Mouse (Mus musculus): ENCODE data around the gene Zc3hav1l. TPM values are rescaled to one million over a fixed set of nuclear protein-coding genes. Genes with fewer than 3 reads are reported as not detected.
A peak's percentile ranks its signal among the peaks of the same experiment; 100 is the strongest.

Zc3hav1l gene
- polyA plus RNA-seq, 1 experiment from 2014 or later = 10.2 TPM

GRCm38 (mm10) chr6:38337951-38338350, 38.9 kb upstream of the Zc3hav1l start:
- no peaks in the 10 kb centered on the region for H3K9me3 ChIP-seq (ENCODE audit: control insufficient read depth, low read length)
- ATAC-seq (ENCODE audit: low FRiP score, low TSS enrichment) (no peak), DNase-seq (no peak)
- H3K4me1 ChIP-seq (ENCODE audit: control insufficient read depth, insufficient read depth, low read length) = no peaks in the 10 kb centered on the region
- no peaks in the 10 kb centered on the region for H3K27me3 ChIP-seq (ENCODE audit: control insufficient read depth, insufficient read depth, low read length)
- H3K9ac ChIP-seq (replicated peaks; ENCODE audit: low read length) = no peak overlapping the region
- no peaks in the 10 kb centered on the region for H3K36me3 ChIP-seq (ENCODE audit: control insufficient read depth, insufficient read depth, low read length)
- 88% methylated on average over 6 of the region's 6 CpGs for whole genome bisulfite sequencing
- no peak overlapping the region for H3K4me2 ChIP-seq (ENCODE audit: low read length)
- no peak overlapping the region for H3K4me3 ChIP-seq (replicated peaks; ENCODE audit: low read depth, low read length)
- H3K27ac ChIP-seq (replicated peaks; ENCODE audit: low read depth, low read length) = no peak overlapping the region

GRCm38 (mm10) chr6:38337166-38337705, 38.2 kb upstream of the Zc3hav1l start:
- H3K27me3 ChIP-seq (ENCODE audit: control insufficient read depth, insufficient read depth, low read length) = no peaks in the 10 kb centered on the region
- no peaks in the 10 kb centered on the region for H3K4me1 ChIP-seq (ENCODE audit: control insufficient read depth, insufficient read depth, low read length)
- no peaks in the 10 kb centered on the region for H3K9me3 ChIP-seq (ENCODE audit: control insufficient read depth, low read length)
- H3K4me3 ChIP-seq (replicated peaks; ENCODE audit: low read depth, low read length) = no peak overlapping the region
- H3K4me2 ChIP-seq (ENCODE audit: low read length) = no peak overlapping the region
- DNase-seq (no peak), ATAC-seq (ENCODE audit: low FRiP score, low TSS enrichment) (no peak)
- WGBS = 90% methylated on average over 4 of the region's 4 CpGs
- no peaks in the 10 kb centered on the region for H3K36me3 ChIP-seq (ENCODE audit: control insufficient read depth, insufficient read depth, low read length)
- H3K27ac ChIP-seq (replicated peaks; ENCODE audit: low read depth, low read length) = no peak overlapping the region
- no peak overlapping the region for H3K9ac ChIP-seq (replicated peaks; ENCODE audit: low read length)

DNA sequence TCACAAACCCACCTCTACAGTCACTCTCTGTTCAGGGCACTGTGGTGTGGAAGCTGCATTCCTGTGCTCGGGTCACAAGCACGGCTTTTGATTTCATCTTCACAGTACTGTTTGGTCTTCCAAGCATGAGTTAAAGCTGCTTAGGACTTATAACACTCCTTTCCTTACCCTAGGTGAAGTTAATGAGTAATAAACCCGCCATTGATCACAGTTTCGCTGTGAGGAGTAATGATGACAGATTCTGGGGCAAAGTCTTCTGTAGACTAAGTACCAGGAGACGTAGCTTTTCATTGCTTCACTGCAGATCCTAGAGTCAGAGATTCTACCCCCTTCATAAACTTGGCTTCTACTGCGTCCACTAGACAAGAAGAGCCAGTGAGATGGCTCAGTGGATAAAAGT, 36.2 kb upstream of the Zc3hav1l start:
- H3K27me3 ChIP-seq (ENCODE audit: control insufficient read depth, insufficient read depth, low read length) = no peaks in the 10 kb centered on the region

DNA sequence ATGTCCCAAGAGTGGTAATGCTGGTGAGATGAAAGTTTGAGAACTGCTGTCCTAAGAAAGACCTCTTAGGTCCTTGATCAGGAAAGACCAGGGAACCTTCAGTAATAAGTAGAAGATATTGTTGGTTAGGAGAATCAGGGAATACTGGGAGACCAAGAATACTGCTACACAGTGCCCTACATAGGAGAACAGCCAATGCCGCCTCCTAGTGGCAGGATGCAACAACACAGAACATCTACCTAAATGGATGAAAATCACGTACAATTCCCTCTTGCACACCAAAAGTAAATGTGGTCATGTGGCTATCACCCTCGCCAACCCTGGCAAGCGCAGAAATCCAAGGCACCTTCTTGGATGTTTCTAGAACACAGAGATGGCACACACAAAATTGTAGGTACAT, 27.5 kb upstream of the Zc3hav1l start:
- H3K4me2 ChIP-seq (ENCODE audit: low read length) = no peak overlapping the region
- WGBS = 16% methylated on average over 4 of the region's 4 CpGs
- no peak overlapping the region for H3K9ac ChIP-seq (replicated peaks; ENCODE audit: low read length)
- H3K4me3 ChIP-seq (replicated peaks; ENCODE audit: low read depth, low read length) = no peak overlapping the region
- H3K27me3 ChIP-seq (ENCODE audit: control insufficient read depth, insufficient read depth, low read length) = no peaks in the 10 kb centered on the region
- DNase-seq (peak; percentile 84), ATAC-seq (ENCODE audit: low FRiP score, low TSS enrichment) (peak; percentile 43; the same call in 1 of the 2 replicates)
- H3K36me3 ChIP-seq (ENCODE audit: control insufficient read depth, insufficient read depth, low read length) = no peaks in the 10 kb centered on the region
- H3K9me3 ChIP-seq (ENCODE audit: control insufficient read depth, low read length) = no peaks in the 10 kb centered on the region
- no peaks in the 10 kb centered on the region for H3K4me1 ChIP-seq (ENCODE audit: control insufficient read depth, insufficient read depth, low read length)
- no peak overlapping the region for H3K27ac ChIP-seq (replicated peaks; ENCODE audit: low read depth, low read length)

More for the DNA sequence above, 36.2 kb upstream of the Zc3hav1l start:
- Histone ChIP-seq H3K4me2 (ENCODE audit: low read length) (no peak overlapping the region), H3K4me1 (ENCODE audit: control insufficient read depth, insufficient read depth, low read length) (no peaks in the 10 kb centered on the region), H3K9me3 (ENCODE audit: control insufficient read depth, low read length) (no peaks in the 10 kb centered on the region), H3K9ac (replicated peaks; ENCODE audit: low read length) (no peak overlapping the region), H3K36me3 (ENCODE audit: control insufficient read depth, insufficient read depth, low read length) (no peaks in the 10 kb centered on the region), H3K27ac (replicated peaks; ENCODE audit: low read depth, low read length) (no peak overlapping the region), H3K4me3 (replicated peaks; ENCODE audit: low read depth, low read length) (no peak overlapping the region)
- no peak for DNase-seq
- WGBS = 87% methylated on average over 6 of the region's 6 CpGs
- ATAC-seq (ENCODE audit: low FRiP score, low TSS enrichment) = no peak

GRCm38 (mm10) chr6:38320621-38321020, 21.6 kb upstream of the Zc3hav1l start:
- Histone ChIP-seq H3K36me3 (ENCODE audit: control insufficient read depth, insufficient read depth, low read length) (no peaks in the 10 kb centered on the region), H3K4me2 (ENCODE audit: low read length) (no peak overlapping the region), H3K4me3 (replicated peaks; ENCODE audit: low read depth, low read length) (no peak overlapping the region), H3K27me3 (ENCODE audit: control insufficient read depth, insufficient read depth, low read length) (no peaks in the 10 kb centered on the region), H3K4me1 (ENCODE audit: control insufficient read depth, insufficient read depth, low read length) (no peaks in the 10 kb centered on the region), H3K9ac (replicated peaks; ENCODE audit: low read length) (no peak overlapping the region), H3K27ac (replicated peaks; ENCODE audit: low read depth, low read length) (no peak overlapping the region), H3K9me3 (ENCODE audit: control insufficient read depth, low read length) (no peaks in the 10 kb centered on the region)
- no peak for DNase-seq
- WGBS = 96% methylated on average over 9 of the region's 9 CpGs
- no peak for ATAC-seq (ENCODE audit: low FRiP score, low TSS enrichment)

GRCm38 (mm10) chr6:38316050-38316449, 17.0 kb upstream of the Zc3hav1l start:
- Histone ChIP-seq H3K4me2 (ENCODE audit: low read length) (no peak overlapping the region), H3K9ac (replicated peaks; ENCODE audit: low read length) (no peak overlapping the region), H3K36me3 (ENCODE audit: control insufficient read depth, insufficient read depth, low read length) (no peaks in the 10 kb centered on the region), H3K4me1 (ENCODE audit: control insufficient read depth, insufficient read depth, low read length) (no peaks in the 10 kb centered on the region), H3K4me3 (replicated peaks; ENCODE audit: low read depth, low read length) (no peak overlapping the region), H3K27ac (replicated peaks; ENCODE audit: low read depth, low read length) (no peak overlapping the region), H3K9me3 (ENCODE audit: control insufficient read depth, low read length) (no peaks in the 10 kb centered on the region), H3K27me3 (ENCODE audit: control insufficient read depth, insufficient read depth, low read length) (no peaks in the 10 kb centered on the region)
- no peak for DNase-seq
- no peak for ATAC-seq (ENCODE audit: low FRiP score, low TSS enrichment)
- WGBS = 92% methylated on average over 4 of the region's 4 CpGs

- no peak for ATAC-seq (ENCODE audit: low FRiP score, low TSS enrichment)
- H3K4me2 ChIP-seq (ENCODE audit: low read length) = no peak overlapping the region
- no peak for DNase-seq
- no peaks in the 10 kb centered on the region for H3K36me3 ChIP-seq (ENCODE audit: control insufficient read depth, insufficient read depth, low read length)
- H3K4me3 ChIP-seq (replicated peaks; ENCODE audit: low read depth, low read length) = no peak overlapping the region
- H3K9me3 ChIP-seq (ENCODE audit: control insufficient read depth, low read length) = no peaks in the 10 kb centered on the region
- H3K27ac ChIP-seq (replicated peaks; ENCODE audit: low read depth, low read length) = no peak overlapping the region
- no peak overlapping the region for H3K9ac ChIP-seq (replicated peaks; ENCODE audit: low read length)
- no peaks in the 10 kb centered on the region for H3K27me3 ChIP-seq (ENCODE audit: control insufficient read depth, insufficient read depth, low read length)
- H3K4me1 ChIP-seq (ENCODE audit: control insufficient read depth, insufficient read depth, low read length) = no peaks in the 10 kb centered on the region
These were observed 10.7 kb upstream of the Zc3hav1l start for GRCm38 (mm10) chr6:38309741-38310140.

GRCm38 (mm10) chr6:38304981-38305380, 5.9 kb upstream of the Zc3hav1l start:
- DNase-seq = no peak
- no peak overlapping the region for H3K4me2 ChIP-seq (ENCODE audit: low read length)
- 78% methylated on average over 3 of the region's 3 CpGs for WGBS
- H3K4me3 ChIP-seq (replicated peaks; ENCODE audit: low read depth, low read length) = no peak overlapping the region
- ATAC-seq (ENCODE audit: low FRiP score, low TSS enrichment) = no peak
- no peaks in the 10 kb centered on the region for H3K27me3 ChIP-seq (ENCODE audit: control insufficient read depth, insufficient read depth, low read length)
- 0 out of 2 replicates have a peak, but pooled peaks cover 5% of the 10 kb centered on the region for H3K9me3 ChIP-seq (ENCODE audit: control insufficient read depth, low read length)
- no peaks in the 10 kb centered on the region for H3K4me1 ChIP-seq (ENCODE audit: control insufficient read depth, insufficient read depth, low read length)
- no peak overlapping the region for H3K27ac ChIP-seq (replicated peaks; ENCODE audit: low read depth, low read length)
- no peaks in the 10 kb centered on the region for H3K36me3 ChIP-seq (ENCODE audit: control insufficient read depth, insufficient read depth, low read length)
- H3K9ac ChIP-seq (replicated peaks; ENCODE audit: low read length) = no peak overlapping the region

- ATAC-seq (ENCODE audit: low FRiP score, low TSS enrichment) (peak; percentile 34), DNase-seq (peak; percentile 73)
- whole genome bisulfite sequencing = under 1% methylated on average over 10 of the region's 10 CpGs
- H3K4me2 ChIP-seq (ENCODE audit: low read length) = peak overlapping the region; percentile 76
- H3K4me1 ChIP-seq (ENCODE audit: control insufficient read depth, insufficient read depth, low read length) = peaks cover 9% of the 10 kb centered on the region; the same call in 1 of the 2 replicates
- H3K27ac ChIP-seq (replicated peaks; ENCODE audit: low read depth, low read length) = peak overlapping the region; percentile 96
- H3K9ac ChIP-seq (replicated peaks; ENCODE audit: low read length) = peak overlapping the region; percentile 95
- no peaks in the 10 kb centered on the region for H3K9me3 ChIP-seq (ENCODE audit: control insufficient read depth, low read length)
- H3K27me3 ChIP-seq (ENCODE audit: control insufficient read depth, insufficient read depth, low read length) = no peaks in the 10 kb centered on the region
- peaks cover 20% of the 10 kb centered on the region for H3K36me3 ChIP-seq (ENCODE audit: control insufficient read depth, insufficient read depth, low read length)
- H3K4me3 ChIP-seq (replicated peaks; ENCODE audit: low read depth, low read length) = peak overlapping the region; percentile 78
These were observed 818 bp downstream of the Zc3hav1l start for GRCm38 (mm10) chr6:38298246-38298635.

Data from midbrain, embryonic 14.5 days (tissue).